In genomic region chrX:51065773-51066172, GRCm38 (mm10) we compare ENCODE assay signal across 9 mouse cellular contexts. TPM values are rescaled to one million over a fixed set of nuclear protein-coding genes. Genes with fewer than 3 reads are reported as not detected.
DNase-seq lines count a peak whose midpoint lies in the region; ATAC-seq and TF ChIP-seq lines count a peak whose summit lies in the region.
"Had no signal": no experiment of that assay in that cellular context is flagged by ENCODE, and none has a peak within 500 bp of the region (broad histone marks: within the 10 kb centered on the region; RNA-seq: fewer than 3 reads in every experiment).

No protein-coding gene starts in this region.

- WGBS in intestine, embryonic 14.5 days, result 21% methylated on average over 6 of the region's 6 CpGs
- 21% methylated on average over 6 of the region's 6 CpGs for WGBS in midbrain, postnatal 0 days

- 0 out of 2 replicates have a peak, but pooled peaks cover 2% of the 10 kb centered on the region for H3K27me3 ChIP-seq in intestine, embryonic 14.5 days (replicated peaks; ENCODE audit: control insufficient read depth, insufficient read depth, low read length)
- H3K27me3 ChIP-seq in midbrain, postnatal 0 days (ENCODE audit: insufficient read depth, low read length), result no peaks in the 10 kb centered on the region
- H3K27me3 ChIP-seq: embryonic facial prominence, embryonic 12.5 days had no signal

- H3K9me3 ChIP-seq in intestine, embryonic 14.5 days (ENCODE audit: control insufficient read depth, low read length), result no peaks in the 10 kb centered on the region
- no peaks in the 10 kb centered on the region for H3K9me3 ChIP-seq in midbrain, postnatal 0 days (ENCODE audit: low read length)
- H3K9me3 ChIP-seq: embryonic facial prominence, embryonic 12.5 days had no signal

- peak; percentile 10 for DNase-seq in ovary, adult 18-20 months (ENCODE audit: low spot score)
- no peak for DNase-seq in ovary, postnatal 10 days (ENCODE audit: low spot score)
- DNase-seq in cerebellum, adult 11 months, result peak; percentile 32
- DNase-seq in frontal cortex, adult 2 months (ENCODE audit: extremely low spot score in 1 of 2, low spot score in 1 of 2), result peak; percentile 0 to 70
- DNase-seq in intestine, embryonic 14.5 days (ENCODE audit: low spot score), result peak; percentile 56
- peak; percentile 11 to 14 for DNase-seq in left cerebral cortex, postnatal 36 days (ENCODE audit: low spot score in 2 of 2)
- peak; percentile 42 for DNase-seq in midbrain, postnatal 0 days (ENCODE audit: low spot score)
- DNase-seq in spleen, postnatal 4 days (ENCODE audit: low spot score in 2 of 2), result peak; percentile 22 to 68

- ATAC-seq in intestine, embryonic 14.5 days (replicated peaks; ENCODE audit: low FRiP score, low TSS enrichment, low read depth), result no peak
- ATAC-seq in midbrain, postnatal 0 days (ENCODE audit: low FRiP score), result no peak

- no peak overlapping the region for H3K4me2 ChIP-seq in intestine, embryonic 14.5 days (ENCODE audit: low read length)
- H3K4me2 ChIP-seq in midbrain, postnatal 0 days (ENCODE audit: low read depth, low read length, poor library complexity, severe bottlenecking), result no peak overlapping the region
- H3K4me2 ChIP-seq: embryonic facial prominence, embryonic 12.5 days had no signal

- H3K36me3 ChIP-seq in intestine, embryonic 14.5 days (ENCODE audit: control insufficient read depth, insufficient read depth, low read length), result no peaks in the 10 kb centered on the region
- H3K36me3 ChIP-seq in midbrain, postnatal 0 days (ENCODE audit: insufficient read depth, low read length), result no peaks in the 10 kb centered on the region
- H3K36me3 ChIP-seq: embryonic facial prominence, embryonic 12.5 days had no signal

- no peaks in the 10 kb centered on the region for H3K4me1 ChIP-seq in intestine, embryonic 14.5 days (replicated peaks; ENCODE audit: control insufficient read depth, insufficient read depth, low read length)
- H3K4me1 ChIP-seq in midbrain, postnatal 0 days (ENCODE audit: insufficient read depth, low read length), result no peaks in the 10 kb centered on the region
- H3K4me1 ChIP-seq: embryonic facial prominence, embryonic 12.5 days had no signal

- intact Hi-C loops in left cerebral cortex, postnatal 36 days (cut with DNase I), result loop anchor here (2.0 kb wide), 1 partner anchor 307 kb away; no protein-coding TSS in a partner anchor

- TF ChIP-seq CTCF in midbrain, postnatal 0 days (IDR thresholded peaks at IDR 0.05), result peak; percentile 72

- no peak overlapping the region for H3K4me3 ChIP-seq in intestine, embryonic 14.5 days (ENCODE audit: low read depth, low read length)
- no peak overlapping the region for H3K4me3 ChIP-seq in midbrain, postnatal 0 days (ENCODE audit: low read depth, low read length)
- H3K4me3 ChIP-seq: embryonic facial prominence, embryonic 12.5 days had no signal

- no peak overlapping the region for H3K27ac ChIP-seq in intestine, embryonic 14.5 days (ENCODE audit: low read depth)
- no peak overlapping the region for H3K27ac ChIP-seq in midbrain, postnatal 0 days (ENCODE audit: low read depth, low read length)
- H3K27ac ChIP-seq: embryonic facial prominence, embryonic 12.5 days had no signal

- no peak overlapping the region for H3K9ac ChIP-seq in intestine, embryonic 14.5 days (ENCODE audit: low read length)
- H3K9ac ChIP-seq in midbrain, postnatal 0 days (replicated peaks; ENCODE audit: low read length, poor library complexity, severe bottlenecking), result no peak overlapping the region
- H3K9ac ChIP-seq: embryonic facial prominence, embryonic 12.5 days had no signal

RNA-seq across cellular contexts. Expression of gene Rap2c, which starts 48.0 kb away (rescaled TPM):
- 21.3 and 23.3 TPM in 2 replicates for polyA plus RNA-seq in frontal cortex, adult 2 months (2012; rRNA removed)
- polyA plus RNA-seq in intestine, embryonic 14.5 days (2014; fragmentation: Nextera tagmentation; extraction: Ambion mirVana), result 21.5 and 24.3 TPM in 2 replicates
- 10 to 100 TPM; 24.8 to 25.8 TPM for total RNA-seq in left cerebral cortex, postnatal 36 days (2021)
- total RNA-seq in midbrain, postnatal 0 days (2014; rRNA removed), result 20.9 and 22.8 TPM in 2 replicates
- polyA plus RNA-seq in midbrain, postnatal 0 days (2015; fragmentation: Nextera tagmentation; extraction: Ambion mirVana), result 8.5 and 10.0 TPM in 2 replicates
